Mouse (Mus musculus): ENCODE measurements at regions not wholly inside any gene's neighbourhood (a gene's known extent, or its start where the extent isn't known, plus 50 kb on each side); places are given as distances from the start of the nearest gene placed in this dataset.

- no peak overlapping the region for H3K4me3 ChIP-seq (replicated peaks)
- H3K27me3 ChIP-seq (replicated peaks), result no peaks in the 10 kb centered on the region
- 24% methylated on average over 3 of the region's 3 CpGs for WGBS
- H3K27ac ChIP-seq, result no peak overlapping the region
- H3K4me1 ChIP-seq (replicated peaks), result peaks cover 26% of the 10 kb centered on the region
- H3K9ac ChIP-seq, result no peak overlapping the region
- no peak overlapping the region for H3K4me2 ChIP-seq (replicated peaks)
- no peaks in the 10 kb centered on the region for H3K36me3 ChIP-seq
- ATAC-seq, result peak; percentile 91
- H3K9me3 ChIP-seq, result no peaks in the 10 kb centered on the region
These were observed 168.4 kb upstream of the Zfp703 start for GRCm38 (mm10) chr8:26808771-26809170.

- Histone ChIP-seq H3K36me3 (no peaks in the 10 kb centered on the region), H3K27me3 (replicated peaks) (no peaks in the 10 kb centered on the region), H3K4me3 (replicated peaks) (no peak overlapping the region), H3K4me2 (replicated peaks) (no peak overlapping the region), H3K9me3 (no peaks in the 10 kb centered on the region), H3K27ac (no peak overlapping the region), H3K9ac (no peak overlapping the region), H3K4me1 (replicated peaks) (peaks cover 21% of the 10 kb centered on the region)
- WGBS, result 88% methylated on average over 7 of the region's 7 CpGs
- ATAC-seq, result no peak
These were observed 167.2 kb upstream of the Zfp703 start for GRCm38 (mm10) chr8:26809943-26810342.

- Histone ChIP-seq H3K4me2 (replicated peaks) (no peak overlapping the region), H3K36me3 (no peaks in the 10 kb centered on the region), H3K27ac (no peak overlapping the region), H3K4me3 (replicated peaks) (no peak overlapping the region), H3K9ac (no peak overlapping the region), H3K4me1 (replicated peaks) (peaks cover 14% of the 10 kb centered on the region; the same call in 1 of the 2 replicates), H3K9me3 (no peaks in the 10 kb centered on the region), H3K27me3 (replicated peaks) (no peaks in the 10 kb centered on the region)
- no peak for ATAC-seq
- 73% methylated on average over 12 of the region's 12 CpGs for WGBS
These were observed 165.4 kb upstream of the Zfp703 start for GRCm38 (mm10) chr8:26811533-26812236.

- H3K9me3 ChIP-seq, result no peaks in the 10 kb centered on the region
- no peak overlapping the region for H3K4me3 ChIP-seq (replicated peaks)
- H3K27ac ChIP-seq, result no peak overlapping the region
- no peaks in the 10 kb centered on the region for H3K27me3 ChIP-seq (replicated peaks)
- H3K4me1 ChIP-seq (replicated peaks), result peaks cover 8% of the 10 kb centered on the region; the same call in 1 of the 2 replicates
- no peak for ATAC-seq
- H3K9ac ChIP-seq, result no peak overlapping the region
- no peak overlapping the region for H3K4me2 ChIP-seq (replicated peaks)
- H3K36me3 ChIP-seq, result no peaks in the 10 kb centered on the region
- 80% methylated on average over 9 of the region's 9 CpGs for WGBS
These were observed 163.8 kb upstream of the Zfp703 start for GRCm38 (mm10) chr8:26813198-26813815.

GRCm38 (mm10) chr8:26815020-26815584 lies 162.0 kb upstream of the Zfp703 start:
- peak; percentile 50; the same call in 1 of the 2 replicates for ATAC-seq
- Histone ChIP-seq H3K9me3 (no peaks in the 10 kb centered on the region), H3K27me3 (replicated peaks) (no peaks in the 10 kb centered on the region), H3K4me3 (replicated peaks) (no peak overlapping the region), H3K4me1 (replicated peaks) (0 out of 2 replicates have a peak, but pooled peaks cover 3% of the 10 kb centered on the region), H3K9ac (no peak overlapping the region), H3K27ac (no peak overlapping the region), H3K36me3 (no peaks in the 10 kb centered on the region), H3K4me2 (replicated peaks) (no peak overlapping the region)
- 84% methylated on average over 15 of the region's 15 CpGs for WGBS

GRCm38 (mm10) chr8:26816977-26817376 lies 160.1 kb upstream of the Zfp703 start:
- Histone ChIP-seq H3K4me3 (replicated peaks) (no peak overlapping the region), H3K4me2 (replicated peaks) (no peak overlapping the region)
- WGBS, result 72% methylated on average over 7 of the region's 7 CpGs

GRCm38 (mm10) chr8:26824189-26824941 lies 152.8 kb upstream of the Zfp703 start:
- no peak for ATAC-seq
- no peak overlapping the region for H3K4me2 ChIP-seq (replicated peaks)
- no peak overlapping the region for H3K9ac ChIP-seq
- H3K4me3 ChIP-seq (replicated peaks), result no peak overlapping the region
- H3K27me3 ChIP-seq (replicated peaks), result no peaks in the 10 kb centered on the region
- H3K36me3 ChIP-seq, result no peaks in the 10 kb centered on the region
- H3K9me3 ChIP-seq, result no peaks in the 10 kb centered on the region
- H3K27ac ChIP-seq, result no peak overlapping the region
- 87% methylated on average over 8 of the region's 8 CpGs for WGBS
- H3K4me1 ChIP-seq (replicated peaks), result peaks cover 6% of the 10 kb centered on the region; the same call in 1 of the 2 replicates

More at GRCm38 (mm10) chr8:26816977-26817376, 160.1 kb upstream of the Zfp703 start:
- Histone ChIP-seq H3K27me3 (replicated peaks) (no peaks in the 10 kb centered on the region), H3K4me1 (replicated peaks) (0 out of 2 replicates have a peak, but pooled peaks cover 3% of the 10 kb centered on the region), H3K9me3 (no peaks in the 10 kb centered on the region), H3K27ac (no peak overlapping the region), H3K9ac (no peak overlapping the region), H3K36me3 (no peaks in the 10 kb centered on the region)
- no peak for ATAC-seq

GRCm38 (mm10) chr8:26828311-26828909 lies 148.7 kb upstream of the Zfp703 start:
- WGBS, result 29% methylated on average over 10 of the region's 10 CpGs
- no peak overlapping the region for H3K9ac ChIP-seq
- 0 out of 2 replicates have a peak, but pooled peaks have one; percentile 10 for ATAC-seq

GRCm38 (mm10) chr8:26829313-26829712 lies 147.8 kb upstream of the Zfp703 start:
- Histone ChIP-seq H3K27me3 (replicated peaks) (no peaks in the 10 kb centered on the region), H3K4me2 (replicated peaks) (no peak overlapping the region), H3K4me1 (replicated peaks) (peaks cover 19% of the 10 kb centered on the region), H3K36me3 (no peaks in the 10 kb centered on the region), H3K4me3 (replicated peaks) (no peak overlapping the region), H3K27ac (no peak overlapping the region), H3K9ac (no peak overlapping the region), H3K9me3 (no peaks in the 10 kb centered on the region)
- no peak for ATAC-seq
- 72% methylated on average over 4 of the region's 4 CpGs for WGBS

More at GRCm38 (mm10) chr8:26828311-26828909, 148.7 kb upstream of the Zfp703 start:
- Histone ChIP-seq H3K9me3 (no peaks in the 10 kb centered on the region), H3K27me3 (replicated peaks) (no peaks in the 10 kb centered on the region), H3K27ac (no peak overlapping the region), H3K36me3 (no peaks in the 10 kb centered on the region), H3K4me3 (replicated peaks) (no peak overlapping the region), H3K4me1 (replicated peaks) (peaks cover 14% of the 10 kb centered on the region), H3K4me2 (replicated peaks) (no peak overlapping the region)

GRCm38 (mm10) chr8:26831148-26831547 lies 146.0 kb upstream of the Zfp703 start:
- Histone ChIP-seq H3K27me3 (replicated peaks) (no peaks in the 10 kb centered on the region), H3K27ac (no peak overlapping the region), H3K36me3 (no peaks in the 10 kb centered on the region), H3K9ac (no peak overlapping the region), H3K4me2 (replicated peaks) (no peak overlapping the region), H3K4me3 (replicated peaks) (no peak overlapping the region), H3K9me3 (no peaks in the 10 kb centered on the region), H3K4me1 (replicated peaks) (peaks cover 29% of the 10 kb centered on the region)
- WGBS, result 34% methylated on average over 5 of the region's 5 CpGs
- no peak for ATAC-seq

- ATAC-seq, result peak; percentile 12; the same call in 1 of the 2 replicates
- 51% methylated on average over 6 of the region's 6 CpGs for WGBS
- peaks cover 29% of the 10 kb centered on the region for H3K4me1 ChIP-seq (replicated peaks)
- no peak overlapping the region for H3K9ac ChIP-seq
- H3K27me3 ChIP-seq (replicated peaks), result no peaks in the 10 kb centered on the region
- no peak overlapping the region for H3K27ac ChIP-seq
- no peak overlapping the region for H3K4me3 ChIP-seq (replicated peaks)
- no peak overlapping the region for H3K4me2 ChIP-seq (replicated peaks)
- no peaks in the 10 kb centered on the region for H3K9me3 ChIP-seq
- no peaks in the 10 kb centered on the region for H3K36me3 ChIP-seq
These were observed 145.3 kb upstream of the Zfp703 start for GRCm38 (mm10) chr8:26831790-26832189.

GRCm38 (mm10) chr8:26832546-26832945 lies 144.6 kb upstream of the Zfp703 start:
- Histone ChIP-seq H3K27ac (peak overlapping the region; percentile 48; the same call in 1 of the 2 replicates), H3K36me3 (no peaks in the 10 kb centered on the region), H3K4me3 (replicated peaks) (no peak overlapping the region), H3K9me3 (no peaks in the 10 kb centered on the region), H3K4me1 (replicated peaks) (peaks cover 29% of the 10 kb centered on the region), H3K4me2 (replicated peaks) (no peak overlapping the region), H3K27me3 (replicated peaks) (no peaks in the 10 kb centered on the region), H3K9ac (no peak overlapping the region)
- 59% methylated on average over 3 of the region's 3 CpGs for WGBS
- no peak for ATAC-seq
